Mouse (Mus musculus) stomach, postnatal 0 days (tissue): Measurements from ENCODE around the gene Setd2. TPM values are rescaled to one million over a fixed set of nuclear protein-coding genes. Genes with fewer than 3 reads are reported as not detected.
A peak's percentile ranks its signal among the peaks of the same experiment; 100 is the strongest.

Source experiments
- ATAC-seq: fragments of 200-750 bp; cut with Nextera tagmentation; 2 replicates; pipeline ENCODE4 v1.8.0; 2017; ENCODE audit not compliant: low FRiP score, low TSS enrichment
- DNase-seq: peaks from one replicate; pipeline ENCODE4 v3.0.0-alpha.2; 2016; ENCODE audit warnings: low spot score
- H3K27ac ChIP-seq: fragments of 300-500 bp; sonication (generic); replicated peaks from 2 replicates; pipeline ENCODE4 v1.5.1; 2014; ENCODE audit warnings: mild to moderate bottlenecking, control low read depth
- H3K27me3 ChIP-seq: fragments of 300-500 bp; sonication (generic); 2 replicates; pipeline ENCODE4 v1.6.1; 2014; ENCODE audit warnings: low read length; ENCODE audit not compliant: control insufficient read depth, insufficient read depth
- H3K36me3 ChIP-seq: fragments of 300-500 bp; sonication (generic); 2 replicates; pipeline ENCODE4 v1.6.1; 2014; ENCODE audit warnings: low read length, mixed read lengths; ENCODE audit not compliant: control insufficient read depth, insufficient read depth
- H3K4me1 ChIP-seq: fragments of 300-500 bp; sonication (generic); replicated peaks from 2 replicates; pipeline ENCODE4 v1.6.1; 2014; ENCODE audit warnings: antibody characterized with exemption; ENCODE audit not compliant: control insufficient read depth, insufficient read depth
- H3K4me2 ChIP-seq: fragments of 300-500 bp; sonication (generic); replicated peaks from 2 replicates; pipeline ENCODE4 v1.6.1; 2014; ENCODE audit warnings: low read depth, mild to moderate bottlenecking, control low read depth, moderate library complexity
- H3K4me3 ChIP-seq: fragments of 300-500 bp; sonication (generic); 2 replicates; pipeline ENCODE4 v1.5.1; 2014; ENCODE audit warnings: low read depth, low read length, control low read depth
- H3K9ac ChIP-seq: fragments of 300-500 bp; sonication (generic); 2 replicates; pipeline ENCODE4 v1.6.1; 2014; ENCODE audit warnings: mild to moderate bottlenecking, low read length, control low read depth, mixed read lengths
- H3K9me3 ChIP-seq: fragments of 300-500 bp; sonication (generic); 2 replicates; pipeline ENCODE4 v1.6.1; 2016; ENCODE audit warnings: low read length; ENCODE audit not compliant: control insufficient read depth
- CTCF ChIP-seq: IDR thresholded peaks from 2 replicates; pipeline ENCODE4 v1.5.1; 2016; ENCODE audit warnings: antibody characterized with exemption, low read depth, mild to moderate bottlenecking, moderate library complexity
- EP300 ChIP-seq: optimal IDR thresholded peaks from 2 replicates; pipeline ENCODE3; 2016; ENCODE audit warnings: antibody characterized with exemption
- WGBS: fragments of 180-500 bp; shearing (Covaris S2); extraction: QIAGEN DNeasy Blood & Tissue Kit; methylation state at CpG from one replicate; pipeline ENCODE4 v1.1.7; 2014; 5-methylcytosine and 5-hydroxymethylcytosine counted together
- polyA plus RNA-seq: library from polyadenylated mRNA; unstranded; fragments of >200 nt; fragmentation: Nextera tagmentation; extraction: Ambion mirVana; gene quantifications from 2 replicates; pipeline ENCODE4 v1.2.1, GENCODE M21; 2015

The Setd2 gene
- polyA plus RNA-seq, result 13.1 and 14.0 TPM in 2 replicates

DNA sequence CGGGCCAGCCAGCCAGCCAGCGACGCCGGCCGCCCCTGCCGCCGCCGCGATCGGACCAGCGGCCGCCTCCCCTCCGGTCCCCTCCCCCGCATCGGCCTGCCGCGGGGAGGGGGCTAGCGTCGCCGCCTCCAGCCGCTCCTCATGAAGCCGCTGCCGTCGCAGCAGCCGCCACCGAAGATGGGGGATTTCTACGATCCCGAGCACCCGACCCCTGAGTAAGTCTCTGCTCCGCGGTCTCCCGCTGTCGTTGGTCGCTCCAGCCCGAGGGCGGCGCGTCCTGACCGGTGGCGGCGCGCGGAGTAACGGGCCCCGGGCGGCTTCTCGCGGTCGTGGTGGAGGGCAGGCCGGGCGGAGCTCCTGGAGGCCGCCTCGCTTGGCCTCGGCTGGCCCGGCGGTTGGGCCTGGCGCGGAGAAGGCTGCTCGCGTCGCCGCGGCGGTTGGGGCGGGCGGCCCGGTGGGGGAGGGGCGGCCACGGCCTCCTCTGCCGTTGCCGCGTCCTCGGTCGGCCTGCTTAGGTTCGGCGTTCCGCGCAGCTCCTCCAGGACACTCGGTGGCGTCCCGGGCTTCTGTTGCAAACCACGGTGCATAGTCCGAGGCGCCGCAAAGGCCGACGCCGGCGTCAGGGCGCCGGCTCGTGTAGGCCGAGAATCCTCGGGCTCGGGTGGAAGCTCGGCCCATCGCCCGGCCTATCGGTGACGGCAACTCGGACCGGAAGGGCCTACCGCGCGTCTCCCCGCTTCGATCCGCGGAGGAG is at the start of gene Setd2:
Gene Setd2, plus strand, starts transcription at position 60 of the 754 bp plus-strand sequence.
- under 1% methylated on average over 68 of the region's 109 CpGs for WGBS
- H3K9ac ChIP-seq, result peak within 1 kb of the TSS; percentile 99
- peak within 1 kb of the TSS; percentile 68 for H3K4me2 ChIP-seq
- ATAC-seq (peak; percentile 72), DNase-seq (peak; percentile 73)
- H3K9me3 ChIP-seq, result no peaks in the 10 kb centered on the region
- peak within 1 kb of the TSS; percentile 99 for H3K4me3 ChIP-seq
- H3K27ac ChIP-seq, result peak within 1 kb of the TSS; percentile 99
- no peak for TF ChIP-seq CTCF
- no peak for TF ChIP-seq EP300
- no peaks in the 10 kb centered on the region for H3K36me3 ChIP-seq
- H3K4me1 ChIP-seq, result no peaks in the 10 kb centered on the region; the same call in 1 of the 2 replicates
- no peaks in the 10 kb centered on the region for H3K27me3 ChIP-seq

DNA sequence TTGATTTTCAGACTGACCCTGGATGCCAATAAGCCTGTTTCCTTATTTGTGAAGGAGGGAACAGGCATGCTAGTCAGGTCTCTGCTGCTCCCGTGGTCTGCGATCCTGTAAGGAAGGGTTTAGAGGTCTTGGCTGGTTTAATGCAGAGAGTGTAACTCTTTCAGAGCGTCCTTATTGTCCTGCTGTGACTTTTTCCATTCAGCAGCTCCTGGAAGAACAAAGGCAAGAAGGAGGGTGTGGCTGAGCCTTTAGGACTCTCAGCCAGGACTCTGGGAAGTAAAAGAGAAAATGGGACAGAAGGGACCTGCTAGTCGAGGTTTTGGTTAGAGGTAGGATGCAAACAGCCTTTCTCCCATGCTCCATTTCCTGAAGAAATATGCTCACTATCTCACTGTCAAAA is 43.6 kb upstream of the Setd2 start:
- Histone ChIP-seq H3K9ac (no peak overlapping the region), H3K9me3 (no peaks in the 10 kb centered on the region), H3K4me1 (no peaks in the 10 kb centered on the region), H3K36me3 (no peaks in the 10 kb centered on the region), H3K4me3 (no peak overlapping the region), H3K27ac (no peak overlapping the region), H3K4me2 (no peak overlapping the region), H3K27me3 (no peaks in the 10 kb centered on the region)
- DNase-seq (no peak), ATAC-seq (no peak)
- no peak for TF ChIP-seq CTCF
- no peak for TF ChIP-seq EP300
- 44% methylated on average over 4 of the region's 4 CpGs for WGBS

DNA sequence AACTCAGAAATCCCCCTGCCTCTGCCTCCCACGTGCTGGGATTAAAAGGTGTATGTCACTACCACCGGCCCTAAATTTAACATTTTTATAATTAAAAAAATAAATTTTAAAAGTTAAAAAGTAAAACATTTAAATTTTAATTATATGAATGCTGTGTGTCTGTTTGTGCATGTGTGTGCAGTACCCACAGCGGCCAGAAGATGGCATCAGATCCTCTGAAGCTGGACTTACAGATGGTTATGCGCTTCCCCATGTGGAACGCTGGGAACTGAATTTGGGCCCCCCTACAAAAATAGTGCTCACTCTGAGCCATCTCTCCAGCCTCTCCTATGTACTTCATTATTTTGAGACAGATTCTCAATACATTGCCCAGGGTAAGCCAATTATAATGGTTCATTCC is 41.5 kb upstream of the Setd2 start:
- Histone ChIP-seq H3K27me3 (no peaks in the 10 kb centered on the region), H3K36me3 (no peaks in the 10 kb centered on the region), H3K4me2 (no peak overlapping the region), H3K9me3 (no peaks in the 10 kb centered on the region), H3K9ac (no peak overlapping the region), H3K4me3 (no peak overlapping the region), H3K4me1 (no peaks in the 10 kb centered on the region), H3K27ac (no peak overlapping the region)
- no peak for TF ChIP-seq EP300
- peak; percentile 62 for TF ChIP-seq CTCF
- DNase-seq (peak; percentile 27), ATAC-seq (no peak)
- 61% methylated on average over 5 of the region's 5 CpGs for WGBS

DNA sequence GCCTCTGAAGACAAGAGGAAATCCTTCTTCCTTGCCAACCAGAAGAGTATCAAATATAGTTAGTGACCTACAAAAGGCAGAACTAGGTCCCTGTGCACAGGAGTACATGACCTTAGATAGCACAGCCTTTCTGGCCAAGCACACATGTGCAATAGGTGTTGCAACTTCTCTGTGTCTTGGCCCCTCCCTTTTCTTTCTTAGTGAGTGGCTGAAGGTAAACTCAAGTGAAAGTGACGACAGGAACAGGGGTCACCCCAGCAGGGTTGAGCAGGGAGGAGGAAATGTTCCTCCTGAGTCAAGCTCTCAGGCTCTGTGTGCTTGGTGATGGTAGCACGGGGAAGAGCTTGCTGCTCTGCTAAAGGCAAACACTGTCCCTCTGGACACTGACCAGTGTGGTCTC is 6.7 kb upstream of the Setd2 start:
- Histone ChIP-seq H3K4me1 (no peaks in the 10 kb centered on the region), H3K9ac (no peak overlapping the region), H3K9me3 (no peaks in the 10 kb centered on the region), H3K27me3 (no peaks in the 10 kb centered on the region), H3K36me3 (no peaks in the 10 kb centered on the region), H3K4me3 (no peak overlapping the region), H3K4me2 (no peak overlapping the region), H3K27ac (no peak overlapping the region)
- TF ChIP-seq CTCF (no peak), EP300 (no peak)
- peak; percentile 97 for ATAC-seq
- 39% methylated on average over 2 of the region's 2 CpGs for WGBS
- DNase-seq, result peak; percentile 71

DNA sequence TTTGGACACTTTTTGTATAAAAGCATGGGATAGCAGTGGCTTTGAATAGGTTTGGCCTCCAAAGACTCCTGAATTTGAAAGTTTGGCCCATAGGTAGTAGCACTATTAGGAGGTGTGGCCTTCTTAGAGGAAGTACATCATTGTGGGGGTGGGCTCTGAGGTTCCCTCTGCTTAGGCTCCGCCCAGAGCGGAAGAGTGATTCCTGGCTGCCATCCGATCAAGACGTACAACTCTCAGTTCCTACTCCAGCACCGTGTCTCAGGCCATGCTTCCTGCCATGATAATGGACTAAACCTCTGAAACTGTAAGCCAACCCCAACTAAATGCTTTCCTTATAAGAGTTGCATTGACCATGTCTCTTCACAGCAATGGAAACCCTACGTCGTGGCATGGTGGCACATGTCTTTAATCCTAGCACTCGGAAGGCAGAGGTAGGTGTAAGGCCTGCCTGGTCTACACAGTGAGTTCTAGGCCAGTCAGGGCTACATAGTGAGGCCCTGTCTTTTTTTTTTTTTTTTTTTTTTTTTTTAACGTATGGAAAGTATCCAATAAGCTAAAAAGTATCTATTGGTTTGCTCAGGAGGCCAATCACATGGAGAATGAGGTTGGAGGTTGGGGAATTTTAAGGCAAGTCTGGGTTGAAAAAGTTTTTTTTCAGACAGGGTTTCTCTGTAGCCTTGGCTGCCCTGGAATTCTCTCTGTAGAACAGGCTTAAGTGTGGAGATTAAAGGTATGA is 3.2 kb upstream of the Setd2 start:
- H3K36me3 ChIP-seq, result no peaks in the 10 kb centered on the region
- no peaks in the 10 kb centered on the region for H3K9me3 ChIP-seq
- WGBS, result 61% methylated on average over 9 of the region's 9 CpGs
- no peak for ATAC-seq
- no peak for DNase-seq
- H3K27me3 ChIP-seq, result no peaks in the 10 kb centered on the region
- H3K4me2 ChIP-seq, result no peak overlapping the region
- H3K4me1 ChIP-seq, result no peaks in the 10 kb centered on the region; the same call in 1 of the 2 replicates
- H3K9ac ChIP-seq, result no peak overlapping the region
- TF ChIP-seq CTCF (no peak), EP300 (no peak)
- H3K4me3 ChIP-seq, result no peak overlapping the region
- no peak overlapping the region for H3K27ac ChIP-seq

DNA sequence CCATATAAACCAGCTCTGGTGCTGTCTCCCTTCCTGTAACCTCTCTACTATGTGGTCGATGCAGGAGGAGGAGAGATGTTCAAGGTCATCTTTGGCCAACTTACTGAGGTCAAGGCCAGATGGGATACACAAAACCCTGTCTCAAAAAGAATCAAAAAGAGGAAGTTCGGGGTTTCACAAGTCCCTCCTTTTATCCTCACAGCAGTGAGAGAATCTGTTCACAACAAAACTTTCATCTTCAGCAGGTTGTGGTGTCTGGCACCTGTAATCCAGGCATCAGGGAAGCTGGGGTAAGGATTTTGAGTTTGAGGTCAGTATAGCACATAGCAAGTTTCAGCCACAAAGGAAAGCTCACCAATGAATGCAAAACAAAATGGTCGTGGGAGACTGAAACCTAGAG is 1.7 kb upstream of the Setd2 start:
- H3K9ac ChIP-seq, result no peak overlapping the region
- ATAC-seq (no peak), DNase-seq (no peak)
- H3K36me3 ChIP-seq, result no peaks in the 10 kb centered on the region
- H3K9me3 ChIP-seq, result no peaks in the 10 kb centered on the region
- H3K27me3 ChIP-seq, result no peaks in the 10 kb centered on the region
- no peak overlapping the region for H3K4me3 ChIP-seq
- WGBS, result 64% methylated on average over 3 of the region's 3 CpGs
- H3K4me1 ChIP-seq, result no peaks in the 10 kb centered on the region; the same call in 1 of the 2 replicates
- TF ChIP-seq CTCF (no peak), EP300 (no peak)
- no peak overlapping the region for H3K4me2 ChIP-seq
- H3K27ac ChIP-seq, result no peak overlapping the region
